Mouse (Mus musculus) CH12.LX (cell line): ENCODE results near the gene Iqgap3. TPM values are rescaled to one million over a fixed set of nuclear protein-coding genes. Genes with fewer than 3 reads are reported as not detected.

ENCODE experiments used
- DNase-seq: peaks from one replicate; pipeline ENCODE4 v3.0.0-alpha.2; 2013; ENCODE audit errors: extremely low read depth
- H3K27ac ChIP-seq: 2 replicates; pipeline ENCODE4 v1.5.1; 2012; ENCODE audit warnings: low read depth, mild to moderate bottlenecking, control low read depth, moderate library complexity; ENCODE audit not compliant: insufficient read depth
- H3K27me3 ChIP-seq: replicated peaks from 2 replicates; pipeline ENCODE3; 2012; ENCODE audit warnings: inconsistent platforms
- H3K36me3 ChIP-seq, 2 experiments: replicated peaks in 1 of 2; 2 replicates each; pipeline versions ENCODE3 to v1.6.1; 2012; ENCODE audit warnings: inconsistent platforms in 1 of 2, low read length in 1 of 2, mild to moderate bottlenecking in 1 of 2, mixed read lengths in 1 of 2, moderate library complexity in 1 of 2; ENCODE audit not compliant: control insufficient read depth in 1 of 2, insufficient read depth in 1 of 2
- H3K4me1 ChIP-seq, 2 experiments: 2 replicates each; pipeline ENCODE4 v1.6.1; 2012; ENCODE audit warnings: inconsistent platforms in 1 of 2, moderate library complexity in 1 of 2; ENCODE audit not compliant: insufficient read depth in 2 of 2, control insufficient read depth in 1 of 2
- H3K4me2 ChIP-seq: 2 replicates; pipeline ENCODE4 v1.6.1; 2012; ENCODE audit warnings: low read depth, mild to moderate bottlenecking, control low read depth; ENCODE audit not compliant: poor library complexity, insufficient read depth, severe bottlenecking
- H3K4me3 ChIP-seq, 3 experiments: fragments of 150-350 bp in 1 of 3; sonication (generic) in 1 of 3; replicated peaks in 1 of 3; 2 replicates each; pipeline versions ENCODE3 to v1.5.1; 2011 to 2012; ENCODE audit warnings: low read depth in 2 of 3, low read length in 2 of 3, mild to moderate bottlenecking in 2 of 3, moderate library complexity in 2 of 3, control low read depth in 1 of 3, improper control_type of control experiment in 1 of 3, inconsistent platforms in 1 of 3, mixed read lengths in 1 of 3; ENCODE audit not compliant: poor library complexity in 1 of 3
- H3K79me2 ChIP-seq: replicated peaks from 2 replicates; pipeline ENCODE4 v1.6.1; 2012; ENCODE audit warnings: mild to moderate bottlenecking, moderate library complexity; ENCODE audit not compliant: control insufficient read depth, poor library complexity, insufficient read depth, severe bottlenecking; ENCODE audit errors: extremely low read depth
- H3K9ac ChIP-seq: 2 replicates; pipeline ENCODE4 v1.6.1; 2012; ENCODE audit warnings: low read depth, mild to moderate bottlenecking, control low read depth, moderate library complexity; ENCODE audit not compliant: insufficient read depth
- H3K9me3 ChIP-seq: replicated peaks from 2 replicates; pipeline ENCODE3; 2012; ENCODE audit warnings: low read length, inconsistent platforms, mixed read lengths
- BHLHE40 ChIP-seq: IDR thresholded peaks from 2 replicates; pipeline ENCODE4 v1.6.1; 2011; ENCODE audit warnings: mild to moderate bottlenecking, low read depth, low read length, improper control_type of control experiment
- CHD1 ChIP-seq: IDR thresholded peaks from 2 replicates; pipeline ENCODE4 v1.6.1; 2012; ENCODE audit warnings: low read depth, low read length, improper control_type of control experiment, inconsistent platforms
- CHD2 ChIP-seq: IDR thresholded peaks from 2 replicates; pipeline ENCODE4 v1.6.1; 2011; ENCODE audit warnings: low read length, improper control_type of control experiment
- CTCF ChIP-seq, 2 experiments: IDR thresholded peaks in 1 of 2; conservative IDR thresholded peaks in 1 of 2; 2 replicates each; pipeline ENCODE4 v1.5.1; 2011 to 2012; ENCODE audit warnings: low read depth in 2 of 2, low read length in 2 of 2, improper control_type of control experiment in 1 of 2, inconsistent platforms in 1 of 2, mild to moderate bottlenecking in 1 of 2, moderate library complexity in 1 of 2
- ELF1 ChIP-seq: IDR thresholded peaks from 2 replicates; pipeline ENCODE4 v1.6.1; 2014; ENCODE audit warnings: low read depth, mild to moderate bottlenecking, inconsistent platforms, low read length, improper control_type of control experiment
- ETS1 ChIP-seq: conservative IDR thresholded peaks from 2 replicates; pipeline ENCODE4 v1.6.1; 2012; ENCODE audit warnings: low read depth, mild to moderate bottlenecking, inconsistent platforms, low read length, improper control_type of control experiment, moderate library complexity
- GABPA ChIP-seq: IDR thresholded peaks from 2 replicates; pipeline ENCODE4 v1.6.1; 2012; ENCODE audit warnings: low read depth, low read length, improper control_type of control experiment, inconsistent platforms; ENCODE audit not compliant: insufficient replicate concordance
- HCFC1 ChIP-seq: IDR thresholded peaks from 2 replicates; pipeline ENCODE4 v1.6.1; 2012; ENCODE audit warnings: low read depth, mild to moderate bottlenecking, inconsistent platforms, low read length, improper control_type of control experiment
- JUN ChIP-seq: IDR thresholded peaks from 2 replicates; pipeline ENCODE4 v1.6.1; 2011; ENCODE audit warnings: low read depth, mild to moderate bottlenecking, low read length, improper control_type of control experiment, moderate library complexity; ENCODE audit not compliant: insufficient read depth
- KAT2A ChIP-seq: IDR thresholded peaks from 2 replicates; pipeline ENCODE4 v1.6.1; 2012; ENCODE audit warnings: low read length, improper control_type of control experiment, inconsistent platforms; ENCODE audit not compliant: insufficient replicate concordance
- MAFK ChIP-seq: IDR thresholded peaks from 2 replicates; pipeline ENCODE4 v1.6.1; 2011; ENCODE audit warnings: low read length, improper control_type of control experiment; ENCODE audit not compliant: insufficient replicate concordance
- MAX ChIP-seq: IDR thresholded peaks from 2 replicates; pipeline ENCODE4 v1.6.1; 2011; ENCODE audit warnings: low read length, improper control_type of control experiment
- MEF2A ChIP-seq: IDR thresholded peaks from 2 replicates; pipeline ENCODE4 v1.6.1; 2014; ENCODE audit warnings: low read depth, mild to moderate bottlenecking, inconsistent platforms, low read length, improper control_type of control experiment, borderline replicate concordance
- MYC ChIP-seq: IDR thresholded peaks from 2 replicates; pipeline ENCODE4 v1.6.1; 2011; ENCODE audit warnings: low read depth, mild to moderate bottlenecking, improper control_type of control experiment, low read length
- NELFE ChIP-seq: IDR thresholded peaks from 2 replicates; pipeline ENCODE4 v1.6.1; 2011; ENCODE audit warnings: low read depth, low read length, improper control_type of control experiment
- NRF1 ChIP-seq: IDR thresholded peaks from 2 replicates; pipeline ENCODE4 v1.6.1; 2014; ENCODE audit warnings: low read depth, mild to moderate bottlenecking, inconsistent platforms, low read length, improper control_type of control experiment, moderate library complexity
- PAX5 ChIP-seq: IDR thresholded peaks from 2 replicates; pipeline ENCODE4 v1.6.1; 2012; ENCODE audit warnings: low read length, inconsistent platforms, mixed read lengths
- POLR2A ChIP-seq: IDR thresholded peaks from 2 replicates; pipeline ENCODE4 v1.6.1; 2011; ENCODE audit warnings: low read depth, mild to moderate bottlenecking, improper control_type of control experiment, low read length
- POLR2AphosphoS2 ChIP-seq: IDR thresholded peaks from 2 replicates; pipeline ENCODE4 v1.6.1; 2011; ENCODE audit warnings: low read depth, low read length, improper control_type of control experiment
- RAD21 ChIP-seq: IDR thresholded peaks from 2 replicates; pipeline ENCODE4 v1.6.1; 2011; ENCODE audit warnings: low read depth, mild to moderate bottlenecking, low read length, improper control_type of control experiment, moderate library complexity
- SIN3A ChIP-seq: IDR thresholded peaks from 2 replicates; pipeline ENCODE4 v1.6.1; 2012; ENCODE audit warnings: low read length, improper control_type of control experiment, inconsistent platforms
- TBP ChIP-seq: conservative IDR thresholded peaks from 2 replicates; pipeline ENCODE4 v1.6.1; 2011; ENCODE audit warnings: low read depth, low read length, improper control_type of control experiment
- TCF12 ChIP-seq: IDR thresholded peaks from 2 replicates; pipeline ENCODE4 v1.6.1; 2014; ENCODE audit warnings: low read depth, mild to moderate bottlenecking, inconsistent platforms, low read length, improper control_type of control experiment
- UBTF ChIP-seq: IDR thresholded peaks from 2 replicates; pipeline ENCODE4 v1.6.1; 2012; ENCODE audit warnings: low read depth, mild to moderate bottlenecking, inconsistent platforms, low read length, improper control_type of control experiment, moderate library complexity
- USF1 ChIP-seq: IDR thresholded peaks from 2 replicates; pipeline ENCODE4 v1.6.1; 2014; ENCODE audit warnings: low read depth, mild to moderate bottlenecking, inconsistent platforms, low read length, improper control_type of control experiment
- ZC3H11A ChIP-seq: IDR thresholded peaks from 2 replicates; pipeline ENCODE4 v1.6.1; 2012; ENCODE audit warnings: low read depth, mild to moderate bottlenecking, inconsistent platforms, low read length, improper control_type of control experiment
- ZMIZ1 ChIP-seq: IDR thresholded peaks from 2 replicates; pipeline ENCODE4 v1.6.1; 2012; ENCODE audit warnings: low read depth, mild to moderate bottlenecking, inconsistent platforms, low read length, improper control_type of control experiment
- ZNF384 ChIP-seq: IDR thresholded peaks from 2 replicates; pipeline ENCODE4 v1.6.1; 2012; ENCODE audit warnings: low read depth, low read length, improper control_type of control experiment, inconsistent platforms
- dilution Hi-C: fragments of 300-500 bp; cut with MboI; formaldehyde crosslinking; loops from 2 replicates; pipeline ENCODE4 v1.14.3; 2020; ENCODE audit warnings: low sequenced_read_pairs; ENCODE audit not compliant: extremely low pct_unique_long_range_greater_than_20kb, extremely low pct_ligation_motif_present
- in situ Hi-C: fragments of 300-500 bp; cut with MboI; formaldehyde crosslinking; loops from 3 replicates; pipeline ENCODE4 v1.14.3; 2019; ENCODE audit warnings: low sequenced_read_pairs, low pct_ligation_motif_present, low pct_unique_long_range_greater_than_20kb, mixed read lengths
- polyA plus RNA-seq: library from polyadenylated mRNA; unstranded; fragments of >175 nt; gene quantifications from 2 replicates; pipeline ENCODE4 v1.2.1, GENCODE M21; 2012; ENCODE audit warnings: low read depth; ENCODE audit not compliant: insufficient read length
- total RNA-seq, 2 experiments: library from RNA; depleted of rRNA; stranded (reverse); fragments of 300-350 nt in 1 of 2; fragments of >200 nt in 1 of 2; gene quantifications; 2 replicates each; pipeline ENCODE4 v1.2.3; 2012 to 2014

The Iqgap3 gene
- total and polyA plus RNA-seq, 3 experiments: 13.0 to 21.9 (median 18.3) TPM

DNA sequence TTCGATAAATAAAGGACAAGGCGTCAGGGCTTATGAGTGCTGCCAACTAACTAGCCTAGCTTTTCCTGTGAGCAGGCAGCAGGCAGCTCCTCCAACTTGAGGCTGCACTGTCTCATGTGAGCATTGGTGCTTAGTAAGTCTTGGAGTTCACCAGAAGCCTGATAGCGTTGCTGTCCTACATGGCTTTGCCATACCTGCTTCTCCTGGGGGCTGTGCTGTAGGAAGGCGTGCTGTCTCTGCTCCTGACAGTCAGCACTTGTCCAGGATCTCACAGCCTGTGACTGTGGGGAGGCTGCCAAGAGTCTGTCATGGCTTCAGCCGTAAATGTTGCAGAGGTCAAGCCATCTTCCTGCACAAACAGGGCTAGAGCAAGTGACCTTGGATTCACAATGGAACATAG is 84.3 kb downstream of the Iqgap3 start:
- Histone ChIP-seq H3K9ac (no peak overlapping the region), H3K27ac (no peak overlapping the region), H3K4me3 (no peak overlapping the region), H3K79me2 (no peaks in the 10 kb centered on the region), H3K27me3 (no peaks in the 10 kb centered on the region), H3K4me2 (no peak overlapping the region), H3K36me3 (peaks cover 86 to 97% of the 10 kb centered on the region in 2 experiments), H3K4me1 (no peaks in the 10 kb centered on the region), H3K9me3 (no peaks in the 10 kb centered on the region)
- dilution Hi-C loops: no loop called here
- in situ Hi-C loops: loop anchor here (5.0 kb wide), 1 partner anchor 79 kb away; no protein-coding TSS in a partner anchor
- DNase-seq: no peak
- TF ChIP-seq ZC3H11A (no peak), ELF1 (no peak), SIN3A (no peak), ETS1 (no peak), JUN (no peak), ZMIZ1 (no peak), BHLHE40 (no peak), KAT2A (no peak), MYC (no peak), NRF1 (no peak), TCF12 (no peak), NELFE (no peak), CHD1 (no peak), ZNF384 (no peak), USF1 (no peak), TBP (no peak), PAX5 (no peak), MAFK (no peak), MAX (no peak), POLR2AphosphoS2 (no peak)

- H3K9ac ChIP-seq: no peak overlapping the region
- dilution Hi-C loops (no loop called here), in situ Hi-C loops (no loop called here)
- no peak overlapping the region for H3K4me3 ChIP-seq
- H3K27ac ChIP-seq: no peak overlapping the region
- peaks cover 0 to 11% of the 10 kb centered on the region in 2 experiments; a peak in 1 of 4 replicates for H3K4me1 ChIP-seq
- H3K27me3 ChIP-seq: no peaks in the 10 kb centered on the region
- H3K9me3 ChIP-seq: no peaks in the 10 kb centered on the region
- H3K4me2 ChIP-seq: no peak overlapping the region
- no peak for DNase-seq
- peaks cover 78 to 94% of the 10 kb centered on the region in 2 experiments for H3K36me3 ChIP-seq
- TF ChIP-seq GABPA (no peak), CHD1 (no peak), CHD2 (no peak), MEF2A (no peak), USF1 (no peak), KAT2A (no peak), UBTF (no peak), RAD21 (no peak), POLR2A (no peak), CTCF (conservative IDR thresholded peaks at IDR 0.05 in 1 of 2, IDR thresholded peaks at IDR 0.05 in 1 of 2; ENCODE audit: low read depth in 2 of 2, low read length in 2 of 2) (no peak), TBP (no peak), HCFC1 (no peak)
- no peaks in the 10 kb centered on the region for H3K79me2 ChIP-seq
These were observed 88.6 kb downstream of the Iqgap3 start for GRCm38 (mm10) chr3:88170361-88170760.
